Mouse (Mus musculus) layer of hippocampus, postnatal 14 days (tissue): Measurements from ENCODE around the gene Stk17b. TPM values are rescaled to one million over a fixed set of nuclear protein-coding genes. Genes with fewer than 3 reads are reported as not detected.
"Not testable (repeated sequence)": the region's sequence is repeated elsewhere in the genome, so short reads cannot be mapped to it uniquely, and the experiment has no call there.

Source experiments
- DNase-seq, 2 experiments: peaks; one replicate each; pipeline ENCODE4 v3.0.0; 2021 to 2022; ENCODE audit warnings: low spot score in 2 of 2, mixed read lengths in 1 of 2
- total RNA-seq, 2 experiments: library from RNA; stranded (reverse); gene quantifications; 2 replicates each; pipeline ENCODE4 v1.2.3; 2021

Stk17b gene
- total RNA-seq, 2 experiments from 2014 or later = 5.6 to 7.2 TPM

DNA sequence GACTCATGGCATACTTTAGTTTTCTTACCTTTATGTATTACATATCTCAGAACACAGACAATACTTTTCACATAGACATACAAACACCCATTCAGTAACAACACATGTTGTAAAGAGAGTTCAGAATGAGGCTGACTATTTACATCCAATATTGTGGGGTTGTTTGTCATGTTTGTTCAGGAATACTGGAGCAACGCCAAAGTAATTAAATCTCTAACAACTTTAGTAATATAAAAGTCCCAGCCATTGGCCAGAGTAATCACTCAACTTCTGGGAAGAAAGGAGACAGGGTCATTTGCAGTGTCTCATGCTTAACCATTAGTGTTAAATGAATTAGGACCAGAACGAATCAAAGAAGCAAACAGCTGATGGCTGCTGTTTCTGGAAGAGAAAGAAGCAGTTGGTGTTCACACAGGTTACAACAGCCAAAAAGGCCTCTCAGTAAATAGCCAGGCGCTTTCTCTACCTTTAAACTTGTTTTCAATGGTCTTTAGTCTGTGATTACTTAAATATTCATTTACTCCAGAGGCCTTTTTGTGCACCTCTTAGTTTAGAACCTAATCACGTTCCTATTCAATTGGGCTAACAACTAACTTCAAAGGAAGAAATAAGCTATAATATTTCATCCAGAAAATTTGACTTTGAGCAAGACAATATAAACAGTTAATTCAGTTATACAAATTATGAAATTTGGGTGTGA, 44.8 kb downstream of the Stk17b start:
- DNase-seq = peak in 1 of 2 experiments; percentile 15

DNA sequence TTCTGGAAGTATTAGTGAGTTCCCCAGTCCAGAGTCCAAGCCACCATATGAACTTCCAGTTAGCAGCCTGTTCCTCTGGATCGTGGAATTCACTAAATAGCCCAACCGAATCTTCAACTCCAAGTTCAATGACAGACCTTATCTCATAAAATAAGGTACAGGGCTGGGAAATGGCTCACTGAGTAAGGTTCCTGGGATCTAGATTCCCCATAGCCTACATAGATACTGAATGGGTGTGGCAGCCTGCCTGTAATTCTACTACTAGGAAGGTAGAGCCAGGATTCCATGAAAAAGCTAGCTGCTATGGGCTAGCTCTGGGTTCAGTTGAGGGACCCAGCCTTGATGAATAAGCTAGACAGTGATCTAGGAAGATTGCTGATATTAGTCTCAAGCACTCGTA, 48.4 kb downstream of the Stk17b start:
- DNase-seq = no peak

DNA sequence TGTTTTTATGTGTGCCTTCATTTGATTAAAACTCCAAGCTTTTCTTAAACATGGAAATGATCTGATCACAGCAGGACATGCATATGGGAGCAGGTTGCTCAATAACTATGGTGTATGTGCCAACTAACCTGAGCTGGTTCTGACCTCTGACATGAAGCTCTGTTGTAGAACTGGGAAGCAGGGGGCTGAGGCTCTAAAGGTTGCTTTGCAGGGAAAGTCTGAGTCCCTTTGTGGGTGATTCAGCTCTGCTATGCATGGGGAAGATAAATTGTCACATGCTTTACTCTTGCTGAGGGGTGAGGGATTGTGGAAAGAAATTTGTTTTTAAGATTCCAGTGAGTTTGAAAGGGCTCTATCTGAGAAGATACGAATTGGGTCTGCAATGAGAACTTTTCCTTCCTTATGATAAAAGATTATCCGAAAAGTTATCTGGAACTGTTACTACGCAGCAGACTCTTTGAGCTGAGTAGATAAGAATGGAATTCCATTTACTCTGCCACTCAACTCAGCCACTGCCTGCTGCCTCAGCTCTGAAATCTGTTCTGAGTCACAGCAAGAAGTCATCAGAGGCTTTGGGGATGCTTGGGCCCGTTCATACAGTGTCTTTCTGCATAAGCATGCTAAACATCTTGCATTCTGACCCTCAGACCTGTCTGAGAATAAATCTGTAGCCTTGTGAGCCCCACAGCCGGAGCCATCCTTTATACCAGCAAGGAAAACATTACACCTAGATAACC, 56.4 kb downstream of the Stk17b start:
- no peak for DNase-seq

GRCm38 (mm10) chr1:53726883-53727282, 58.1 kb downstream of the Stk17b start:
- no peak for DNase-seq

DNA sequence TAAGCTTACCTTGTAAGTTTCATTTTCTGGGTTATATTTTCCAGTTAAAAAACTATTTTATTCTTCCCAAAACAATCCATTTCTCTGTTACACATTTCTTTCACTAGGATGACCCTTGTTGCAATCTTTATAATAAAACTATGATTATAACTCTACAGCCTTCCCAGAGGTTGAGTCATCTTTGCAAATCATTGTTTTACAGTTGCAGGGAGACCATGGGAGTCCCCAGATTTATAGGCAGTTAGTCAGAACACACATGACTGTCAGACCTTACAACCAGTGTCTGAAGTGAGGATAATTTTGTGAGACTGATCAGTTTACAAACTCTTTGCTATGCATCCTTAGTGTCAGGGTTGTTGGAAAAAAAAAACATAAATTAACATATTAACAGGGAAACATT, 63.7 kb downstream of the Stk17b start:
- no peak for DNase-seq

DNA sequence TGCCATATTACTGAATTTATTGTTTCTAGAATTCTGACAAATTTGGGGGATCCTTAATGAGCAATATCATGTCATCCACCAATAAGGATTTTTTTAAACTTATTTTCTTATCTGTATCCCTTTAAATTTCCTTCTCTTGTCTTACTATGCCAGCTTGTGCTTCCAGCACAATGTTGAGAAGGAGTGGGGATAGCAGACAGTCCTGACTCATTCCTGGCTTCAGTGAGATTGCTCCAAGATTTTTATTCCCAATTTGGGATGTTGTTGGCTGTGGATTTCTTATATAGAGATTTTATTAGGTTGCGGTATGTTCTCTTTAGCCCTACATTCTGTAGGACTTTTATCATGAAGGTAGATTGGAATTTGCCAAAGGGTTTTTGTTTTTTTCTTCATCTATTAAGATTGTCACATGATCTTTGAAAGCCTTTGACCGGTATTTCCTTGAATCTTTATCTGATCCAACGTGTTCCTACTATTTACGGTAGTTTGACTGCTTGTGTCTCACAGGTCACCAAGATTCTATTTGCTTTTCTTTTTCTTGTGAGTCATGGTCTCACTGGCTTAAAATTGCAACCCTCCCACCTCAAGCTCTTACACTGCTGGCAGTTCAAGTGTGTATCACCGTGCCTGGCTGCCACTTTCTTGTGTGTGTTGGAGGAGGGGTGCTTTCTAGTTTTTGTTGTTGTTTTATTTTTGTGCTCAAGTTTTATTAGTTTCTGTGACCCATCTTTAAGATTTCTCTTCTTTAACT, 64.2 kb downstream of the Stk17b start:
- no peak for DNase-seq

- no peak for DNase-seq
These were observed 69.0 kb downstream of the Stk17b start for GRCm38 (mm10) chr1:53715966-53716515.

DNA sequence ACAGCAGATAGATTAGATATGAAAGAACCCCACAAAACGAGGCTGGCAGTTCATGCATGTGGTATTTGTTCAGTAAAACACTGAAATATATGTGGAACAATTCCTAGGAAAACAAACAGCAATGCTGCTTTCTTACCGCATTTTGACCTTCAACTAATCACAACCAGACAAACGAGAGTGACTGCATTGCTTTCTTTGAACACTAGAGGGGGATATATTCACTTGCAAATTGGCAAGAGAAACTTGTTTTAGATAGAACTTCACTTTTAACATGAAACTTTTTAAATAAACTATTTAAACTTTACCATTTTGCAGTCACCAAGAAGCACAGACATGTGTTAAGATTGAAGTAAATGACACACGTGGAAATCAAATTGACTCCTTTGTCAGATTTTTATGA, 69.6 kb downstream of the Stk17b start:
- peak in 1 of 2 experiments; percentile 82 for DNase-seq

- peak; percentile 15 to 57 for DNase-seq
These were observed 71.6 kb downstream of the Stk17b start for GRCm38 (mm10) chr1:53713383-53713782.

- no peak for DNase-seq
These were observed 74.0 kb downstream of the Stk17b start for GRCm38 (mm10) chr1:53711069-53711468.

- not testable (repeated sequence) for DNase-seq
These were observed 75.4 kb downstream of the Stk17b start for GRCm38 (mm10) chr1:53709602-53710001.

GRCm38 (mm10) chr1:53706431-53707361, 78.3 kb downstream of the Stk17b start, which contains the start of gene Dnah7a:
Gene Dnah7a, minus strand, starts transcription at chr1:53706784.
- peak; percentile 60 to 63 for DNase-seq

Other genes starting within 250 kb of the Stk17b start
- 1 to 10 TPM; 3.9 to 4.8 TPM for gene Dnah7a, start 78.4 kb downstream of the Stk17b start, total RNA-seq